Mouse (Mus musculus) urinary bladder, postnatal 25 days (tissue): ENCODE measurements around the gene Prdm11.
A peak's percentile ranks its signal among the peaks of the same experiment; 100 is the strongest.

Experiments used
- DNase-seq: peaks from one replicate; pipeline ENCODE4 v3.0.0; 2022; ENCODE audit warnings: low spot score

Prdm11 gene

DNA sequence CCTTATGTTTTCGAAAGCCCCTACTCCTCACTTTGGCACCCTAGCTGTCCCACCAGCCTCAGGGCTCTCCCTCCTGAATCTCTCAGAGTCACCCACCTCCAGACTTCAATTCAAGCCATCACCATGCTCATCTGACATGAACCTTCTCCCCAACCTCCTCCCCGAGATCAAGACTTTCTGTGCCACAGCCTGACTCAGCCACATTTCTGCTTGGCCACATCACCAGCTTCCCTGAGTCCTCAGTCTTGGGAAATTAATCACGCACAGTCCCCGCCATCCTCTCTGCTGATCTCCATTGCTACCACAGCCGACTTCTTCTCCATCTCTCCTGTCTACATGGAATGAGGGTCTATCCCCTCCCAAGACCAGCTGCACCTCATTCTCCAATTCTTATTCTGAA is 34.5 kb downstream of the Prdm11 start:
- DNase-seq: no peak

DNA sequence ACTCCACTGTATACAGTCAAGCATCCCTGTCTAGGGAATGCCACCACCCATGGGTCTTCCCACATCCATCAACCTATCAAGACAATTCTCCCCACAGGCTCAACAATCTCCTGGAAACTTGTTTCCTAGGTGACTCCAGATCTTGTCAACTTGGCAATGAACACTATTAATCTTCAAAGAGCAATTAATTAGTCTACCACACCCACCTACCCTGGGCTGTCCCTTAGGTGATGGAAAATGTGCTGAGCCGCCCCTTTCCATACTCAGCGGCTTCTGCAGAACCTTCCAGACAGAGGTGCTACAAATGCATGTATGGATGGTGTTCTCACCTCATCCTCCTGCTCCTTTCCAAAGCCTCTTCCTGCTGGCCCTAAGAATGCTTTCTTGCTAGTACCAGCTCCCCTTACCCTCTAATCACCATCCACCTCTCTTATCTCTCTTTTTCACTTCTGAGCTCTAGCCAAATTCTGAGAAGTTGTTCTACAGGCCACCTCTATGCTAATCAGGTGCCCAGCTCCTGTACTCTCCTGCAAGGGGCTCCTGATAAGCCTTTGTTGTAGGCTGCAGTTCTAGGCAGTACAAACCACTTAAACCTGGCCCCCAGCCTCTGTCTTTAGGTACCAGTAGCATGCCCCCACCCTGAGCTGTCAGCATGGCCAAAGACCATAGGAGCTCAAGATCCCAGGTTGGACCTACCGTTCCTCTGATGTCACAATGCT is 37.8 kb downstream of the Prdm11 start:
- no peak for DNase-seq

DNA sequence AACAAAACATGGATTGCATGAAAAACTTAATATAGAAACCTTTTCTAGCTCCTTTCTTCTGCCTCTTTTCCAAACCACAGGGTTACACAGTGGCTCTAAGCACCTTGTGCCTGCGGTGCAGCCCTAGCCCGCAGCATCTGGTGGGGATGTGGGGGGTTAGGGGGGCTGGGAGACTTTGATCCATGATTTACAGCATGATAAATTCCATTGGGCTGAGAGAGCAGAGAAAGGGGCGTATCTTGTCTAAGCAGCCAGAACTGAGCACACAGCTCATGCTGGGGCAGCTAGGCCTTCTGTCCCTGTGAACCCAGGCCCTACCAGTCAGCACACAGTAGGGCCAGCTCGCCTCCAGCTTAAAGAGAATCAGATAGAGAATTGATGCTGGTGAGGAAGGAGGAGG is 40.9 kb downstream of the Prdm11 start:
- no peak for DNase-seq

DNA sequence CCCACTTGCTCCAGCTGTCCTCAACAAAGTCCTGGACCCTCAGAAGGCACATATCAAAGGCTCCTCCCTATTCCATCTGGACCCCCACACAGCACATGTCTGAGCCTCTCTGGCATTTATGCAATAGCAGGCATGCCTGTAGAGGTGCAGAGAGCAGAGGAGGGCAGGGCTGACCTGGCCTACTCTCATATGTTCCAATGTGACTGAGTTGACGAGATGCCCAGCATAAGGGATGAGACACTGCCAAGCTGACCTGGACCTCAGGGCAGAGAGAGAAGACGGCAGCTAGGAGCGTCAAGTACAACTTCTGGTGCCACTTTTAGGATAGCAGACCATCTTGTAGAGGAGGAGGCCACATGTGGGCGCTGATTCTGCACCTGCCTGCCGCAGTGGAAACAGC is 54.0 kb downstream of the Prdm11 start:
- DNase-seq: no peak

DNA sequence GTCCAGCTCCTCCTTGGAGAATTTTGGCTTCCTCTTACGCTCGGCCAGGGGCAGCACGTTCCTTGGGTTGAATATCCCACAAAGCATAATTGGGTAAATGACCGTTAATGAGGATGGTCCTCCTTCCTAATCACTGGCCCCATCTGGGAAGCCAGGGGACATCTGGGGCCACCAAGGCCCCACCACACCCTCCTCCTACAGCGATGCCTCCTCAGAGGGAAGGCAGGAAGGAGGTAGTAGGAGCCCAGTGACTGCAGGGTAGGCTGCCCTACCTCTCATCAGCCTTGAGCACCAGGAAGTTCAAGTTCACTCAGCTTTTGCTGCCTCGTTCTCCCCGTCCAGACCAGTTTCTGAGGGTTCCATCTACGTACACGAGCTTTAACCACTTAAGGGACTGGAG is 56.4 kb downstream of the Prdm11 start:
- no peak for DNase-seq

DNA sequence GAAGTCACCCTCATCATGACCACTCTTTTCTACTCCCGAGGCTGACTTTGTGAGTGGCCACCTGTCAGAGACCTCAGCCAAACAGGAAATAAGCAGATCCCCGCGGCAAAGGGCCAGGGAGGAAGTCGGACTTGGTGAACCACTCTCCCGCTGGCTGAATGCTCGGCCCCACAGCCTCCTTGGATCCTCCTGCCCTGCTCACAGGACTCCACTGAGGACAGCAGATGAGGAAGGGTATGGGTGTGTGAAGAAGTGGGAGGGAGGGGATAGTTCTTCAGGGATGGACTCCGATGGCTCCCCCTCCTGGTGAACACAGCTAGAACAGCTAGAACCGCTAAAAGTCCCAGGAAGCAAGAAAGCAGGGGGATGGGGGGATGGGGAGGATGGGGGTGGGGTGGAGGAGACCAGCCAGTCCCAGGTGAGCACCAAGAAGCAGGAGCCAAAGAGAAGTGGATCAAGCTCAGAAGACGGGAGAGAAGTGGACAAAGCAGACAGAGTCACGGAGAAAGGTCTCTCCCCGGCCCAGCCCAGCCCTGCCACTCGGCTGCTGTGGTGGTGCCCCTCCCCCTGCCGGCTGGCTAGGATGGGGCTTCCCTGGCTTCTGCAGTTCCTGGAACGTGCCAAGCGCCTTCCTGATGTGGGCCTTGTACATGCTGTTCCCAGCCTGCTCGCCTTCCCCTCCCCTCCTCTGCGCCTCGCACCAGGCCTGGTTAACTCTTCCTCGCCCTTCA is 57.9 kb downstream of the Prdm11 start:
- peak; percentile 35 for DNase-seq

DNA sequence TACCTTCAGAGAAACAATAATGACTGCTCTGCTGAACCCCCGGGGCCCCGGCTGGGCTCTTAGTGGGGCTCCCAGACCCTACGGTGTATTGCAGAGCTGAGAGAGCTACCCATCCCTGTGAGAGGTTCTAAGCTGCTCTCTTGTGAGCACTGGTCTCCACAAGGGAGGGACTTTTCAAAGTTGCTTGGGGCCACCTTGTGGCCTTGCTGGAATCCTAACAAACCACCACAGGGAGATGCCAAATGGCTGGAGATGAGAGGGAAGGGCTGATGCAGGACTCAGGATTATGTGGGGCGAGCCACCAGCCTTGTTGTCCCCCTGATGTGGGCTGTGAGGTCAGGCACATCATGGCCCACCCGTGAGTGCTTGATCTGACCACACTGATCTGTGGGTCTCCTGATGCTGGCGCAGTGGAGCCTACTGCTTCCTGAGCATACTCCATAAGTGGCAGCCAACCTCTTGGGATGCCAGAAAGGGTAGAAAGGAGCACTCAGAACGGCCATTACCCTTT is 58.8 kb downstream of the Prdm11 start:
- no peak for DNase-seq

DNA sequence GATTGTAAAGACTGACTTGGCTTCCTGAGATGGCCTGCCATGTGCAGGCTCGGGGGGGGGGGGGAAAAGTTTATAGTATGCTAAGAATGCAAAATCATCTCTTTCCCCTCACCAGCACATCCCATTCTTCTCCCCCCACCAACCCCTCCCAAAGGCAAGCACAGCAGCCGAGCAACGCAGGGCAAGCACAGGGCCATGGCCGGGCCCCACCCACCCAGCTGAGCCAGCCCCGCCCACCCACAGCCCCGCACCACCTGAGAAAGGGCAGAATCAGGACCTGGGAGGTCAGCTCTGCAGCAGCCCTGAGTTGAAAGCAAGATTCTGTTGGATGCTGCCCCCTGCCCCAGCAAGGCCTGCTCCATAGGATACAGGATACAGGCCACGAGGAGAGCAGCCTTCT is 60.4 kb downstream of the Prdm11 start:
- DNase-seq: no peak

DNA sequence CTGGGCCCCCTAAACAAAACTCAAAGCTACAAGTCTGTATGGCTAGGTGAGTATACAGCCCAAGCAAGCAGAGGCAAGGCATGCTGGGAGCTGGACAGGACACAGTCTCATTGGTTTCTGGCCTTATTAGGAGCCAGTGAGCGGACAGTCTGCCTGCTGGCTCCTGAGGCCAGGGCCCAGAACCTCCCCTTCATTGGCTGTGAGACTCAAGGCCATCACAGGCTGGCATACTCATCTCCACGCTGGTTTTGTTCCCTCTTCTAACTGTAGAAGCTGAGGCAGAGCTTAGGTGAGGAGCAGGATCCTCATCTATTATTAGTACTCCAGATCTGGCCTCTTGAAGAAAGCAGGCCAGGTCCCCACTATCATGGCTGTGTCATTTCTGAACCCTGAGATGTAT is 60.8 kb downstream of the Prdm11 start:
- no peak for DNase-seq

DNA sequence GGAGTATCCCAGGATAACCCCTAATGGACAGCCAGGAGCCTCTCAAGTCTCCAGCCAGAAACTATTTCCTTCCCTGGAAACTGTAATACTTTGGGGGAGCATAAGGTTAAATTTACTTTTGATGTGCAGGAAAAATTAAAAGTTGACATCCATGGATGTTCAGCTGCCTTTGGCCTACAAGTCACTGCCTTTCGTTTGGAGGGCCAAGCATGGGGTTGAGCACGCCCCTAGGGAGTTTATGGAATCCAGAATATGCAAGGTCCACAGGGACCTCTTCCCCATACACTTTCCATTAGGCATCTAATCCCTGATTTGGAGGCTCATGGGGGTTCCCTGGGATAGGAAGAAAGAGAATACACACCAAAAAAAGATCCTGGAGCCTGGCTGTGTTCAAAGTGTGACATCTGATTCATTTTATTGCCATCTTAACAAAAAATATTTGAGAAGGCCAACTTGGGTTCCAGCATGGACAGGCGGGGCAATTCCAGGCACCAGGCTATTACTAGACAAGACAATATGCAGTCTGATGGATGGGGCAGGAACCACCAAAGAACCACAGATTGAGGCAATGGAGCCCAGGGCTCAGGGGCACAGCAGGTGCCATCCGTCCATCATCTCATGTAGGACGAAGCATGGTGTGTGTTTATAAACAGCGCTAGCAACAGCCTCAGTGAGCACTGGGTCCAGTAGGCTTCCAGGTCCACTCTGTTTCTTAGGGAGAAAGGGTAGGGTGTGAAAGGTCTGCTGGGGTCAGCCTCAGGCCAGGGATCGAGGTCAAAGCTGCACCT is 61.5 kb downstream of the Prdm11 start:
- no peak for DNase-seq

DNA sequence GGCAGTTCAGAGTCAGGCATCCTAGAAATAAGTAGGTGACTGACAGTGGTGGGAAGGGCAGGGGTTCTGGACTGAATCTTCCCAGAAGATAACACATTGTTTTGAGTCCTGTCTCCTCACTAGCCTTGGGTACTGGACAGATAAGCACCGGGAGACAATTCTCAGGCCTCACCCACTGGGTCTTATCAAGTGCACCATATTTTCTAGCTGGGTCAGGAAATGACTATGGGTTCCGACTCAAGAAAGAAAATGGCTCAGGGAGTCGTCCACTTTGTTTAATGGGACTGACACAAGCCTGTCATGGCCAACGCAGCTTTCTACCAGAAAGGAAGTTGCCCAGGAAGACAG is 62.7 kb downstream of the Prdm11 start:
- no peak for DNase-seq

DNA sequence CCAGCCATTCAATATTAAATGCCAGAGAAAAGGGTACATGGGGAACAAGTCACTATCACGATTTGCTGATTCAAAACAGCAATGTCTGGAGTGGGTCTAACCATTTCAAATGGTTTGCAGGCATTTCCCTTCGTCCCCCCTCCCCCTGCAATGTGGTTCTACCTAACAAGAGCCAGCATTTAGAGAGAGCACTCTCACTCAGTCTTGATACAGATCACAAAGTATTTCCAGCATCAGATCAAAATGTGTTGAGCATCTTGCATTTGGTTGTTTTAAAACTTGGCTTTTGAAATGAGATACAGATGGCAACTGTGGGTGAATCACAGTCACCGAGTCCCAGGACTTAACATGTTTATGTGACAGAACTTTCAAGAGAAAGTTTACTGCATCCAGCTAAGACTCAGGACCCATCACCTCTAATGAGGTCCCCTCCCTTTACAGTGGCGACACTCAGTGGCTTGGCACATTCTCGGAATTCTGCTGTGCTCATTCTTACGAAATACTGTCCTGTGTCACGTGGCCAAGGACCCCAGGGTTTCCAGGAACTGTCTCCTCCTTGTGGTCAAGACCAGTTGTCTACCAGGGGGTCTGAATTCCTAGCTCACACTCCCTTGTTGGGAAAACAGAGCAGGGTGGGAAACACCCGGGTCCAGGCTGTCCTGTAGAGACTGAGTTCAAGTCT is 63.2 kb downstream of the Prdm11 start:
- no peak for DNase-seq

DNA sequence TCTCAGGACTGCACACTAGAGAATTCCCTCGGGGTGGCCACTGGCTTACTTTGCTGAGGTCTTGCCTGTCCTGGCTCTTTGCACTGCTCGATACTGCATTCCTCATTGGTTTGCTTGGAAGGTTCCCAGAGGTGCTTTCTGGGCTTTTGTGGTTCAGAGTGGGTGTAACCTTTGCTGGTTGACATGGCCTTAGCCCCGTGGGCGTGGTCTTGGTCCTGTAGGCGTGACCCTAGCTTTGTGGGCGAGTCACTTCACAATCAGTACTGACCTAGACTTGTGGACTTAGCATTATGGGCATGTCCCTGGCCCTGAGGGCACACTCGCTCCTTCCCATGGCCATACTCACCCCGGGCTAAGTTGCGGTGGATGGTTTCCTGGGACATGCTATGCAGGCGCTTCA is 65.8 kb downstream of the Prdm11 start:
- no peak for DNase-seq

DNA sequence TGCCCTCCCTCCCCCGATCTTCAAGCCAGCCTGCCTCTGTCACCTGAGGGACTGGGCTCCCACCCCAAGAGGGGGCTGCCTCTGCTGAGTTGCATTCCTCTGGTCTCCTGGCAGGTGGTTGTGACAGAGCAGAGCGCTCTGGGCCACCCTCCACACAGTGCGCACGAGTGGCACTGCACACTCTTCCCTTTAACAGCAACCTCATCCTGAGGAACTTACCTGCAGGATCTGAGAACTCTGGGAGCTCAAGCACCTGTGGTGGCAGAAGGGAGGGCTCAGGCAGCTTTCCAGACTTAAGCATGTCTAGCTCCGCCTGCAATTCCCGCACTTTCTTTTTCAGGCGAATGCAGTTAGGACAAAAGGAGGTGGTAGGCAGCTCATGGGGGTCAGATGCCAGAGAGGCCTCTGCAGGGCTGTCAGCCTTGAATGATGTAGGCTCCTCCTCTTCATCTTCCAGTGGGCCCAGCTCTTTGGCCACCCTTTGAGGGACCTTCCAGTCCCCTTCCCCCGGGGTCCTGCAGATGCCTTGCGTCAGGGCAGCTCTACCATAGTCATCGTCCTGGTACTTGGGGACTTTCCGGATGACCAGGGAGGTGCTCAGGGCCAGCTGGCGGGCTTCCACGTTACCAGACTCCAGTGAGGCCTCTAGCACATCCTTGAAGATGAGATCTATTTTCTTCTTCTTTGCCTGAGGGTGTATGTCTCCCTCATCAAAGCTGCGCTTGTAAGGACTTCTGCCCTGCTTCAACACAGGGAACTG is 70.8 kb downstream of the Prdm11 start:
- no peak for DNase-seq

DNA sequence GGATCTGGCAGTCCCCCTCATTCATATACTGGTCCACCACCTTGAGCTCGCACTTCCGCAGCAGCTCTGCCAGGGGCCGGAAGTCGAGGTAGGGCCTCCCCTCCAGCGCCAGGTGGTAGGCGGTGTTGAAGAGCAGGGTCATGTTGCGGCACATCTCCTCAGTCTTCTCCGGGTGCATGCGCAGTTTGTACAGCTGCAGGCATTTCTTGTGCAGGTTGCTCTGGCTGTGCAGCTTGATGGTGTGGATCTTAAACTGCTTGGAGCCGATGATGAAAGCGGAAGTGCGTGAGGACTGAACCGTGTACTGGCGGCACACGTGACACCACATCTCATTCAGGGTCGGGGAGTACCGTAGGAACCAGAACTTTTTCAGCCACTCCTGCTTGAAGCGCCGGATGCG is 72.3 kb downstream of the Prdm11 start:
- DNase-seq: no peak

DNA sequence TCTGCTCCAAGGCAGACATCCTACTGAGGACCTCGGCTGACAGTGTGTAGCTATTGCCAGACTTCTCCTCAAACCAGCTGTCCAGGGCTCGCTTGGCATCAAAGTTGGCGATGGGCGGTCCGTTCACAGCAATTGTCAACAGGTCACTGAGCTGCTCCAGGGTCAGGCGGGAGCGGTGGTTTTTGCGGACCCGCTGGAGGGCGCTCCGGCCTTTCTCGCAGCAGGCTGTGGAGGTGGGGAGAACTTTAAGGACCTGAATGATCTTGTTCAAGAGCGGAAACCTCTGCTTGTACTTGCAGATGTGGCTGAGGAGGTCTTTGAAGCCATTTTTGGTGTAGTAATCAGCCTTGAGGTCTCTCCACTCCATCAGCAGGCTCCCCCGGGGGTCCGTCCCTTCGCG is 73.9 kb downstream of the Prdm11 start:
- no peak for DNase-seq

DNA sequence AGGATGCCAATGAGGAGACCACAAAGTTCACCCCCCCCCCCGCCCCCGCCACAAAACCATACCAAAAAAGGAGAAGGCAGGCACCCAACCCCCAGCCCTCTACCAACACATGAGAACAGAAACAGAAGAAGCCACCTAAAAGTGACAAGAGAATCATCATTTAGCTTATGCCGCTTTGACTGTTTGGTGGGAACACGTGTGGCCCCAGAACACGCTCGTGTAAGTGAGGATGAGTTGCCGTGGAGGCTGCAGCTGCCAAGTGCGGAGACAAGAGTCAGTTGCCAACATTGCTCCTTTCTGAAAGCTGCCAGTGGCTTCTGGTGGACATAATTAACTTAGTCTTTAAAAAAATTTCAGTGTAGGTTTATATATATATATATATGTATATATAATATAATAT is 74.4 kb downstream of the Prdm11 start:
- DNase-seq: no peak

DNA sequence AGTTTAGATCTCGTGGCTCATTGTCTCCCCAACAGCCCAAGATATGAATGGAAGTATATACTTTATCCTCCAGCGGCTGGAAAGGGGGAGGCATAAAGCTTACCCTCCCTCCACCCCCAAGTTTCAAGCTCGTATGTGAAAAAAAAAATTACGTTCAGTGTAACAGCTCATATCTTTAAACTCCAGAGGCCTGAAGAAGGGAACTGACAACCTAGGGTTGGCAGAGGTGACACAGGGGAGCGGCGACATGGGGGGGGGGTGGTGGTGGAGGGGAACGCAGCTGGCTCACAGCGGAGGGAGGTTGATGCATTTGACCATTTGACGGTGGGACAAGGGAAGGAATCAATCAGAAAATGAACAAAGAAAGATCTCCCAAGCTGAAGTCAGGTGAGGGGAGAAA is 74.9 kb downstream of the Prdm11 start:
- no peak for DNase-seq

DNA sequence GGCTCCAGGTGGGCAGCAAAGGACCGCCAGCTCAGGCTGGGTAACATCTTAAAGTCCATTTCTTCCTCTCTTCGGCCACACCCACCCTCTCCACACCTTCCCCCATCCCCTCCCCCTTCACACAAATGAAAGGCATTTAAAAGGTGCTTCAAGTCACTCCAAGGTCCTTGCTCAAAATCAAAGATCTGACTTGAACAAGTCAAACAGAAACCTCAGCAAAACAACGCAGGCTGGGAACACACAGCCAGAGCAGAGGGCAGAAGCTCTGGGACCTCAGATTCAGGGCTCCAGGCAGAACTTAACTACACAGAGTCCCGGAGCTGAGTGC is 78.2 kb downstream of the Prdm11 start:
- no peak for DNase-seq

DNA sequence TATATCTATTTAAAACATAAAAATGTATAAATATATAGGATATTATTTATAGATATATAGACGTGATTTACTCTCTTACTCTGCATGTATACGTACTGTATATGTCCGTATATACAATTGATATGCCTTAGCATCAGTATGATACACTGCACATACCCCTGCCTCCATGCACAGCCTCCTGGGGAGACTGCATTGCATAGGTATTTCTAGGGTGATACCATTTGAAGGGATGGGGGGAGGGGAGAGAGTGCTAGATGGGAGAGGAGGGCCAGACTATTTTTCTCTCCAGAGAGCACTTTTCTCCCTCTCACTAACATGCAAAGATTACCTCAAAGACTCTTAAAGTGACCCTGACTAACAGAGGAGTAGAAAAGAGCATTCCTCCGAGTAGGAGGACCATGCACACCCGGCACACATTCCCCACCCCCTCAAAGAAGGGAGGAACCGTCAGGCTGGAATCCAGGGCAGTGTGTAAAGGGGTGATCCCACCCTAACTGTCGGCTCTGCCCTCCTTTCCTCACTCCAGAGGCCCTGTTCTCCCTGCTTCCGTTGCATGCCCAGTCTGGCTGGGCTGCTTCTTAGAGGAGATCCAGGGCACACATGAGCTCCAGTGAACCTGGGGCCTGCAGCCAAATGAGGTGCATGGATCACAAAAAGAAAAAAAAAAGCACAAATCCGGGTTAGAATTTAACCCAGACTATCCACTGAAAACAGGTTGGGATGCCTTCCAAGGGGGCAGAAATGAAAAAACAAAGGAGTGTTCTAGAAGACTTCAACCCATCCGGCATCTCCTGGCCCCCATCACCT is 78.7 kb downstream of the Prdm11 start:
- no peak for DNase-seq

DNA sequence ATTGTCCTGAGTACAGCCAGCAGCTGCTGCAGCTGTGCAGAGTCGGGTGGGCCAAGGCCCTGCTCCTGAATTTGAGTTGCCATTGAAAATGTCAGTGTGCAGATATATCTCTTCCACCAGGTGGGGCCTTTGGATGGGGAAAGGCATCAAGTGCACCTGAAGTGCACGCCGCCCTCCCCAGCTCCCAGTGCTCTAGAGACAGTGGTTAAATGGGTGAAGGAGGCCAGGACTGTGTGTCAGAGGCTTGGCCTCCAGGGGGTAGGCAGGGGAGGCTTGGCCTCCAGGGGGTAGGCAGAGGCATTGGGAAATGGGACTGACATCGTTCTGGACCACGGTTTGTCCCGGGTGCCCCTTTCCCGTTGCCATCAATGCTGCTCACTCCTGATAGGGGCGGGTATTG is 79.7 kb downstream of the Prdm11 start:
- DNase-seq: no peak
